Mouse (Mus musculus): ENCODE measurements around the gene Nkx2-5. TPM values are rescaled to one million over a fixed set of nuclear protein-coding genes. Genes with fewer than 3 reads are reported as not detected.

The Nkx2-5 gene
- not detected for polyA plus RNA-seq (2017; shearing (Covaris generic))

GRCm38 (mm10) chr17:26844909-26845148, at the start of gene Nkx2-5:
Nkx2-5 (minus strand) TSS chr17:26845009.

Other genes with a start within 250 kb of the Nkx2-5 start
- 316 TPM for gene Atp6v0e, start 181.8 kb downstream of the Nkx2-5 start, polyA plus RNA-seq (2017; shearing (Covaris generic))
- gene Crebrf, start 129.4 kb downstream of the Nkx2-5 start, polyA plus RNA-seq (2017; shearing (Covaris generic)), result 135 TPM
- gene Bnip1, start 63.9 kb downstream of the Nkx2-5 start, polyA plus RNA-seq (2017; shearing (Covaris generic)), result 14.4 TPM
- 1.2 TPM for gene Kifc5b, start 72.1 kb upstream of the Nkx2-5 start, polyA plus RNA-seq (2017; shearing (Covaris generic))
- gene Phf1, start 88.0 kb upstream of the Nkx2-5 start, polyA plus RNA-seq (2017; shearing (Covaris generic)), result 145 TPM
- 102 TPM for gene Cuta, start 94.6 kb upstream of the Nkx2-5 start, polyA plus RNA-seq (2017; shearing (Covaris generic))
- not detected for gene Syngap1, start 96.2 kb upstream of the Nkx2-5 start, polyA plus RNA-seq (2017; shearing (Covaris generic))
- 19.5 TPM for gene Zbtb9, start 128.2 kb upstream of the Nkx2-5 start, polyA plus RNA-seq (2017; shearing (Covaris generic))
- gene Bak1, start 184.0 kb upstream of the Nkx2-5 start, polyA plus RNA-seq (2017; shearing (Covaris generic)), result 0.88 TPM
- gene Itpr3, start 212.3 kb upstream of the Nkx2-5 start, polyA plus RNA-seq (2017; shearing (Covaris generic)), result 18.4 TPM

Measured in effector memory CD4-positive, alpha-beta T cell, adult 7 months (primary cell).